In the genomic region with DNA sequence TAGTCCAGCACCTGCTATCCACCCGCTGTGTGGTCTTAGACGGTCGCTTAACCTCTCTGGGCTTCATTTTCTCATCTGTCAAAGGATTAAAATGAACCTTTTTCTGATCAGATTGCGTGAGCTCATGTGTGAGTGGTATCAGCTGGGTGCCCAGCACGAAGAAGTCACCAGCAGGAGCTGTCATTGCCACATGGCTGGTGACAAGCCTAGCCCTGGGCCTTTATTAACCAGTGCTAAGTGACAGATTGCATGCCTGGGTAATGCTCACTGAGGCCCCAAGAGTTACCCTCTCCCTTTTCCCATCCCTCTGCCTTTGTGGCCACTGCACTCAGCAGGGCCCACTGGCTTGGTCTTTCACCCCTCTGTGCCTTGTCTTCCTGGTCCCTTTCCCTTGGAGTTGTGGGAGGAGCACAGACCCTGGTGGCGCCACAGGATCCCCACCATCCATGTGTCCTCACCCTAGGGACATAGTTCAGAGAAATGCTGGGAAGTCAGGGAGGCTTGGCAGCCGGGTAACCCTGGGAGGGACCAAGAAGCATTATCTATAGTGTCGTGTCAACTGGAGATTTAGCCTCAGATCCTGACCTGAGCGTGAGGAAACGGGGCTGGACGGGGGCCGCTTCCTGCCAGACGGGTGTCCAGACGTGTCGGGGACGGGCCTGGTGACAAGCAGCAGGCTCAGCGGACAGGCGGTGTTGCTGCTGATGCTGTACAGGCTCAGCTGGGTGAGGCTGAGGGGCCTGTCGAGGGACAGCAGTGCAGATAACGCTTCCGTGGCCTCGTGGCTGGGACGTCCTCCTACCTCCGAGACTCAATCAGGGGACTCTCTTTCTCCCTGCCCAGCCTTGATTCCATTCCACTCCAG, we compare ENCODE assay signal across 10 mouse cellular contexts.
DNase-seq lines count a peak whose midpoint lies in the region; ATAC-seq lines count a peak whose summit lies in the region.
"Had no signal": no experiment of that assay in that cellular context is flagged by ENCODE, and none has a peak within 500 bp of the region (broad histone marks: within the 10 kb centered on the region; RNA-seq: fewer than 3 reads in every experiment).

No protein-coding gene starts in this region.

- 41% methylated on average over 24 of the region's 24 CpGs for WGBS in kidney, embryonic 15.5 days
- 31% methylated on average over 24 of the region's 24 CpGs for WGBS in limb, embryonic 10.5 days

- H3K4me3 ChIP-seq in kidney, embryonic 15.5 days (replicated peaks), result no peak overlapping the region
- H3K4me3 ChIP-seq in limb, embryonic 10.5 days, result no peak overlapping the region

- intact Hi-C loops in heart, postnatal 10 days (cut with DNase I), result no loop called here

- H3K27ac ChIP-seq in kidney, embryonic 15.5 days, result no peak overlapping the region
- peak overlapping the region; percentile 26 for H3K27ac ChIP-seq in limb, embryonic 10.5 days
- H3K27ac ChIP-seq: macrophage had no signal

- H3K9me3 ChIP-seq in kidney, embryonic 15.5 days (replicated peaks), result peaks cover 3% of the 10 kb centered on the region; the same call in 1 of the 2 replicates
- H3K9me3 ChIP-seq in limb, embryonic 10.5 days (replicated peaks), result no peaks in the 10 kb centered on the region; the same call in 1 of the 2 replicates

- no peaks in the 10 kb centered on the region for H3K27me3 ChIP-seq in kidney, embryonic 15.5 days
- peaks cover 13% of the 10 kb centered on the region for H3K27me3 ChIP-seq in limb, embryonic 10.5 days (ENCODE audit: low read depth, poor library complexity, severe bottlenecking)

- peak; percentile 59; the same call in 1 of the 2 replicates for ATAC-seq in kidney, embryonic 15.5 days (replicated peaks; ENCODE audit: low FRiP score)

- peaks cover 9% of the 10 kb centered on the region; the same call in 1 of the 2 replicates for H3K4me1 ChIP-seq in kidney, embryonic 15.5 days
- H3K4me1 ChIP-seq in limb, embryonic 10.5 days, result peaks cover 41% of the 10 kb centered on the region

- no peak for DNase-seq in kidney, adult 11 months
- DNase-seq in embryo, embryonic 11 days, result peak; percentile 47
- peak; percentile 36 to 38 for DNase-seq in heart, postnatal 10 days
- DNase-seq in limb, embryonic 10.5 days (ENCODE audit: low spot score), result peak; percentile 83
- no peak for DNase-seq in frontal cortex, postnatal 36 days (ENCODE audit: low spot score in 2 of 2)
- DNase-seq in spleen, adult 12 weeks (ENCODE audit: low spot score), result no peak
- DNase-seq: spleen, adult 18-20 months; thymus, postnatal 14 days had no signal

- no peak overlapping the region for H3K9ac ChIP-seq in kidney, embryonic 15.5 days

- no peaks in the 10 kb centered on the region for H3K36me3 ChIP-seq in kidney, embryonic 15.5 days
- no peaks in the 10 kb centered on the region for H3K36me3 ChIP-seq in limb, embryonic 10.5 days

- no peak overlapping the region for H3K4me2 ChIP-seq in kidney, embryonic 15.5 days

Comparison
In these comparisons a context has a peak if more than half of its experiments do, and no peak if none do; other contexts are left out.
1. DNase-seq: peak in embryo, embryonic 11 days (single experiment), heart, postnatal 10 days (2 of 2) and limb, embryonic 10.5 days (single experiment); none in kidney, adult 11 months (single experiment), frontal cortex, postnatal 36 days (0 of 2) and spleen, adult 12 weeks (single experiment).